8 mouse cellular contexts compared by ENCODE assay signal in the genomic region with DNA sequence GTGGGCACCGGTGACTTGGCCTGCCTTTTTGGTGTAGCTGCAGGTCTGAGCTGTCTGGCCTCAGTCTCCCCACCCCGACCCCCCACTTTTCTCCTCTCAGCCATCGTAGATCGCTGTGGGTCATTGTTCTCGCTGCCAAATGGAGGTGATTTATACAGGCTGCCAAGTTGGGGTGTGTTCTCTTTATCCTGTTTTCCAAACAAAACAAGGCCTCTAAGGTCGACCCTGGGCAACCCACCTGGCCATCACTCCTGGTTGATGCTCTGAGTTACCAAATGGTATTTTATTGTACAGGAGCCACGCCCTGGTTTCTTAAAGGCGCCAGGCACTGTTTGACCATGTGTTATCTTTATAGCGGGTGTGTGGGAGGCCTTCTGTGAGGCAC. TPM values are rescaled to one million over a fixed set of nuclear protein-coding genes. Genes with fewer than 3 reads are reported as not detected.
DNase-seq lines count a peak whose midpoint lies in the region; ATAC-seq and TF ChIP-seq lines count a peak whose summit lies in the region.
"Had no signal": no experiment of that assay in that cellular context is flagged by ENCODE, and none has a peak within 500 bp of the region (broad histone marks: within the 10 kb centered on the region; RNA-seq: fewer than 3 reads in every experiment).

No protein-coding gene starts in this region.

- no peaks in the 10 kb centered on the region for H3K9me3 ChIP-seq in lung, embryonic 14.5 days (ENCODE audit: low read depth, low read length)
- H3K9me3 ChIP-seq in embryonic facial prominence, embryonic 15.5 days (replicated peaks), result no peaks in the 10 kb centered on the region
- no peaks in the 10 kb centered on the region for H3K9me3 ChIP-seq in intestine, embryonic 16.5 days (ENCODE audit: control insufficient read depth, low read length)
- H3K9me3 ChIP-seq in neural tube, embryonic 15.5 days (replicated peaks), result no peaks in the 10 kb centered on the region

- no peaks in the 10 kb centered on the region for H3K36me3 ChIP-seq in lung, embryonic 14.5 days (ENCODE audit: insufficient read depth)
- H3K36me3 ChIP-seq in embryonic facial prominence, embryonic 15.5 days, result no peaks in the 10 kb centered on the region
- H3K36me3 ChIP-seq in intestine, embryonic 16.5 days (ENCODE audit: control insufficient read depth, insufficient read depth, low read length), result no peaks in the 10 kb centered on the region
- no peaks in the 10 kb centered on the region for H3K36me3 ChIP-seq in neural tube, embryonic 15.5 days

- no peak for DNase-seq in lung, embryonic 14.5 days
- no peak for DNase-seq in lung, adult 18-20 months
- no peak for DNase-seq in adrenal gland, adult 2 months
- DNase-seq in kidney, postnatal 10 days, result no peak

- no peaks in the 10 kb centered on the region for H3K27me3 ChIP-seq in lung, embryonic 14.5 days (ENCODE audit: insufficient read depth, low read length)
- H3K27me3 ChIP-seq in embryonic facial prominence, embryonic 15.5 days, result no peaks in the 10 kb centered on the region
- no peaks in the 10 kb centered on the region for H3K27me3 ChIP-seq in intestine, embryonic 16.5 days (replicated peaks; ENCODE audit: control insufficient read depth, insufficient read depth, low read length)
- no peaks in the 10 kb centered on the region for H3K27me3 ChIP-seq in neural tube, embryonic 15.5 days (replicated peaks)

- TF ChIP-seq CTCF in lung, embryonic 14.5 days (IDR thresholded peaks at IDR 0.05; ENCODE audit: low read depth), result no peak

- WGBS in lung, embryonic 14.5 days, result 2% methylated on average over 9 of the region's 9 CpGs
- WGBS in embryonic facial prominence, embryonic 15.5 days, result 3% methylated on average over 9 of the region's 9 CpGs
- WGBS in intestine, embryonic 16.5 days, result 2% methylated on average over 9 of the region's 9 CpGs
- WGBS in neural tube, embryonic 15.5 days, result under 1% methylated on average over 9 of the region's 9 CpGs

- peak overlapping the region; percentile 80 for H3K9ac ChIP-seq in lung, embryonic 14.5 days
- peak overlapping the region; percentile 66 for H3K9ac ChIP-seq in embryonic facial prominence, embryonic 15.5 days
- H3K9ac ChIP-seq in intestine, embryonic 16.5 days (ENCODE audit: low read depth, low read length), result peak overlapping the region; percentile 79
- H3K9ac ChIP-seq in neural tube, embryonic 15.5 days (replicated peaks), result peak overlapping the region; percentile 98

- peaks cover 7% of the 10 kb centered on the region; the same call in 1 of the 2 replicates for H3K4me1 ChIP-seq in lung, embryonic 14.5 days (ENCODE audit: insufficient read depth)
- H3K4me1 ChIP-seq in embryonic facial prominence, embryonic 15.5 days, result peaks cover 25% of the 10 kb centered on the region
- H3K4me1 ChIP-seq in intestine, embryonic 16.5 days (ENCODE audit: control insufficient read depth, insufficient read depth, low read length), result peaks cover 4% of the 10 kb centered on the region; the same call in 1 of the 2 replicates
- H3K4me1 ChIP-seq in neural tube, embryonic 15.5 days, result peaks cover 38% of the 10 kb centered on the region

- peak overlapping the region; percentile 99 for H3K4me2 ChIP-seq in lung, embryonic 14.5 days
- H3K4me2 ChIP-seq in embryonic facial prominence, embryonic 15.5 days (replicated peaks), result peak overlapping the region; percentile 98
- peak overlapping the region; percentile 100 for H3K4me2 ChIP-seq in intestine, embryonic 16.5 days (ENCODE audit: low read depth, low read length)
- H3K4me2 ChIP-seq in neural tube, embryonic 15.5 days, result peak overlapping the region; percentile 86

- peak overlapping the region; percentile 78; the same call in 1 of the 2 replicates for H3K27ac ChIP-seq in lung, embryonic 14.5 days (ENCODE audit: low read depth)
- H3K27ac ChIP-seq in embryonic facial prominence, embryonic 15.5 days (replicated peaks), result no peak overlapping the region
- peak overlapping the region; percentile 76; the same call in 1 of the 2 replicates for H3K27ac ChIP-seq in intestine, embryonic 16.5 days (ENCODE audit: low read length)
- peak overlapping the region; percentile 97 for H3K27ac ChIP-seq in neural tube, embryonic 15.5 days (replicated peaks)
- H3K27ac ChIP-seq: macrophage had no signal

- ATAC-seq in lung, embryonic 14.5 days (ENCODE audit: insufficient read depth), result peak; percentile 21; the same call in 1 of the 2 replicates
- ATAC-seq in embryonic facial prominence, embryonic 15.5 days (ENCODE audit: insufficient number of reproducible peaks, low FRiP score, low TSS enrichment, low read depth), result no peak
- peak; percentile 37; the same call in 1 of the 2 replicates for ATAC-seq in intestine, embryonic 16.5 days
- ATAC-seq in neural tube, embryonic 15.5 days (ENCODE audit: low FRiP score), result peak; percentile 25

- H3K4me3 ChIP-seq in lung, embryonic 14.5 days (ENCODE audit: low read depth, low read length), result peak overlapping the region; percentile 77
- peak overlapping the region; percentile 84 for H3K4me3 ChIP-seq in embryonic facial prominence, embryonic 15.5 days (replicated peaks)
- peak overlapping the region; percentile 78 for H3K4me3 ChIP-seq in intestine, embryonic 16.5 days (ENCODE audit: low read length)
- peak overlapping the region; percentile 86 for H3K4me3 ChIP-seq in neural tube, embryonic 15.5 days (replicated peaks)

RNA-seq across cellular contexts. Expression of a gene that starts 1.0 kb away (rescaled TPM):
- polyA plus RNA-seq in lung, embryonic 14.5 days (2014; fragmentation: Nextera tagmentation; extraction: Ambion mirVana), result 12.7 and 14.2 TPM in 2 replicates
- 12.3 and 14.1 TPM in 2 replicates for polyA plus RNA-seq in embryonic facial prominence, embryonic 15.5 days (2015; fragmentation: Nextera tagmentation; extraction: Ambion mirVana)
- 5.5 and 6.0 TPM in 2 replicates for polyA plus RNA-seq in intestine, embryonic 16.5 days (2015; fragmentation: Nextera tagmentation; extraction: Ambion mirVana)
- polyA plus RNA-seq in neural tube, embryonic 15.5 days (2015; fragmentation: Nextera tagmentation; extraction: Ambion mirVana), result 25.7 and 28.2 TPM in 2 replicates
- total RNA-seq in adrenal gland, adult 2 months (2021), result 1 to 10 TPM; 2.9 to 4.8 TPM
- polyA plus RNA-seq in adrenal gland, adult 2 months (2012; rRNA removed), result 4.8 and 6.8 TPM in 2 replicates
- polyA plus RNA-seq: macrophage had no signal

RNA-seq across cellular contexts. Expression of a gene that starts 46.7 kb away (rescaled TPM):
- 14.3 and 15.1 TPM in 2 replicates for polyA plus RNA-seq in lung, embryonic 14.5 days (2014; fragmentation: Nextera tagmentation; extraction: Ambion mirVana)
- polyA plus RNA-seq in embryonic facial prominence, embryonic 15.5 days (2015; fragmentation: Nextera tagmentation; extraction: Ambion mirVana), result 12.1 and 12.4 TPM in 2 replicates
- polyA plus RNA-seq in intestine, embryonic 16.5 days (2015; fragmentation: Nextera tagmentation; extraction: Ambion mirVana), result 4.8 and 5.3 TPM in 2 replicates
- 11.2 and 11.7 TPM in 2 replicates for polyA plus RNA-seq in neural tube, embryonic 15.5 days (2015; fragmentation: Nextera tagmentation; extraction: Ambion mirVana)
- total RNA-seq in adrenal gland, adult 2 months (2021), result 1 to 10 TPM; 2.3 to 5.1 TPM
- 2.7 and 3.7 TPM in 2 replicates for polyA plus RNA-seq in adrenal gland, adult 2 months (2012; rRNA removed)

RNA-seq across cellular contexts. Expression of a gene that starts 54.6 kb away (rescaled TPM):
- polyA plus RNA-seq in lung, embryonic 14.5 days (2014; fragmentation: Nextera tagmentation; extraction: Ambion mirVana), result not detected in 2 replicates
- polyA plus RNA-seq in embryonic facial prominence, embryonic 15.5 days (2015; fragmentation: Nextera tagmentation; extraction: Ambion mirVana), result not detected in 2 replicates
- not detected in 2 replicates for polyA plus RNA-seq in intestine, embryonic 16.5 days (2015; fragmentation: Nextera tagmentation; extraction: Ambion mirVana)
- not detected in 2 replicates for polyA plus RNA-seq in neural tube, embryonic 15.5 days (2015; fragmentation: Nextera tagmentation; extraction: Ambion mirVana)
- not detected for total RNA-seq in adrenal gland, adult 2 months (2021)
- not detected in 2 replicates for polyA plus RNA-seq in adrenal gland, adult 2 months (2012; rRNA removed)
- polyA plus RNA-seq: macrophage had no signal
